Mouse (Mus musculus): ENCODE results near the gene Ankle1.

- TF ChIP-seq POLR2A (IDR thresholded peaks at IDR 0.05; ENCODE audit: low read depth, low read length) (no peak), CTCF (IDR thresholded peaks at IDR 0.05; ENCODE audit: extremely low read depth, insufficient read length, insufficient replicate concordance, low read depth, low read length) (no peak)
Observed at GRCm38 (mm10) chr8:71451777-71452176, 46.0 kb downstream of the Ankle1 start.
